Mouse (Mus musculus): ENCODE data around the gene Dbh. TPM values are rescaled to one million over a fixed set of nuclear protein-coding genes. Genes with fewer than 3 reads are reported as not detected.

The Dbh gene
- polyA plus RNA-seq (2015; fragmentation: Nextera tagmentation; extraction: Ambion mirVana), result 0.65 and 0.84 TPM in 2 replicates

DNA sequence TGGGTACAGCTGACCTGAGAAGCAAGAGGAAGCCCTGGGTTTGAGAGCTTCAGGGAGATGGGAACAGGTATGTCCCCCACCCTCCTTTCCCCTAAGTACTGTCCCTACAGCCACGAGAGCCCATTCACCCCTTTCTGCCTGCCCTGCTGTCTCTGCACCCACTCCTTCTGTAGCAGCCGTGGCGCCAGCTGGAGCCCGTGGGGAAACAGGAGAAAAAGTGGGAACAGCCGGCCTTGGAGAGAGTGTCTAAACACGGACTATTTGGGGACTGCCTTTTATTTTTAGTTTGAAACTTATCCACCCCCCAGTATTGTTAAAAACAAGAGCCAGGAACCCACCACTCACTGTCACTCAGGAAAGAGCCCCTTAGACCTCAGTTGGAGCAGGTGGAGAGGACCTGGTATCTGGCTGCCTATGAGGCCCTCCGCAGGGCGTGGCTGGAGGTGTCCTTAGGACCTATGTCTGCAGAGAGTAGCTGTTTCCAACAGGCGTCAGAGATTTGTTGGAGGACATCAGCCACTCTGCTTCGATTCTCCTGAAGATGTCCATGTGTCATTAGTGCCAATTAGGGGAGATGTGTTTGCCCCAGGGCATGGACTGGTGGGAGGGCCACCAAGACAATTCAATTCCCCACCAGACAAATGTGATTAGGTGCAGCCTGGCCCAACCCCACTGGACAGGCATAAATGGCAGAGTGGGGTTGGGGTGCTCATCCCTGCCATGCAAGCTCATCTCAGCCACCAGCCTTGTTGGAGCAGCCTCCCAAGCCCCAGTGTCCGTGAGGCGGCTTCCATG, at the start of gene Dbh:
TSS of gene Dbh (plus strand) at position 438 of the 795 bp plus-strand sequence.
- 66% methylated on average over 12 of the region's 12 CpGs for WGBS

DNA sequence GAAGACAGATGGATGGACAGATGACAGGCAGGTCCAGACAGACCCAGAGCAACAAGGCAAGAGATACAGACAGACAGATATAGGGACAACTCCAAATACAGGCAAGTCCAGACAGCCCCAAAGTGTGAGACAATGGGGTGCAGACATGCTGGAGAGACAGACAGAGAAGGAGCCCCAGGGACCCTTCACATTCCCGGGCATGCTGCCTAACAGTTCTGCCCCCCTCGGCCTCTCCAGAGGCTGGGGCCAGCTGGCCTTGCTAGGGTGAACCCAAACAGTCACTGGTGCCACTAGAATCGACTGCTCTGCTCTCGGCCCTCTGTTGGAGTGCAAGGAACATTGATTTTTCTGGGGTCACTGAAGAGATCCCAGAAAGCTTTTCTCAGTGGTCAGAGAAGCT, 46.6 kb upstream of the Dbh start:
- H3K4me1 ChIP-seq (replicated peaks; ENCODE audit: control insufficient read depth, insufficient read depth, low read length), result no peaks in the 10 kb centered on the region
- no peak for TF ChIP-seq CTCF (IDR thresholded peaks at IDR 0.05; ENCODE audit: low read depth)
- WGBS, result 43% methylated on average over 4 of the region's 4 CpGs
- H3K9ac ChIP-seq (ENCODE audit: low read depth, low read length), result no peak overlapping the region
- no peaks in the 10 kb centered on the region for H3K9me3 ChIP-seq (ENCODE audit: control insufficient read depth)
- no peaks in the 10 kb centered on the region for H3K27me3 ChIP-seq (replicated peaks; ENCODE audit: control insufficient read depth, insufficient read depth, low read length)
- no peak overlapping the region for H3K4me3 ChIP-seq (ENCODE audit: low read depth, low read length)
- H3K4me2 ChIP-seq (replicated peaks; ENCODE audit: low read depth), result no peak overlapping the region
- no peak overlapping the region for H3K27ac ChIP-seq (ENCODE audit: low read depth, low read length)
- no peaks in the 10 kb centered on the region for H3K36me3 ChIP-seq (ENCODE audit: control insufficient read depth, insufficient read depth)
- ATAC-seq, result no peak

More for the DNA sequence above, at the start of gene Dbh:
- ATAC-seq, result 0 out of 2 replicates have a peak, but pooled peaks have one; percentile 13
- Histone ChIP-seq H3K9ac (ENCODE audit: low read depth, low read length) (no peak within 1 kb of the TSS), H3K4me2 (replicated peaks; ENCODE audit: low read depth) (no peak within 1 kb of the TSS), H3K9me3 (ENCODE audit: control insufficient read depth) (no peaks in the 10 kb centered on the region), H3K27ac (ENCODE audit: low read depth, low read length) (no peak within 1 kb of the TSS), H3K4me3 (ENCODE audit: low read depth, low read length) (no peak within 1 kb of the TSS), H3K4me1 (replicated peaks; ENCODE audit: control insufficient read depth, insufficient read depth, low read length) (no peaks in the 10 kb centered on the region), H3K36me3 (ENCODE audit: control insufficient read depth, insufficient read depth) (no peaks in the 10 kb centered on the region), H3K27me3 (replicated peaks; ENCODE audit: control insufficient read depth, insufficient read depth, low read length) (no peaks in the 10 kb centered on the region)
- no peak for TF ChIP-seq CTCF (IDR thresholded peaks at IDR 0.05; ENCODE audit: low read depth)

DNA sequence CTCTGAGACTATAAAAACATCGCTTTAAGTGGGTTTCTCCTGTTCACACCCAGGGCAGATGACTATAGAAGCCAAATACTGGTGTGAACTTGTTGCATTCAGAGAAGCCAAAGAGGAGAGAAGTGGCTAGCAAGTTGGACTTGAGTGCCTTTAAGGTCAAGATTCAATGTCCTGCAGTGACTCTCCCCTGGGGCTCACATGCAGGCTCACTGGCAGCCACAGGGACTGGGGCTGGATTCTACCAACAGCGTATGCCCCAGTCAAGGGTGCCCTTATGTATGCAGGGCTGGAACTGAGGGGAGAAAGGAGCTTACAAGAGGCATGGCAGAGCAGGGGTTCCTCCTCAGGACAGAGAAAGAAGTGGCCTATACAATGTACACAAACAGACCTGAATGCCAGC, 45.3 kb upstream of the Dbh start:
- Histone ChIP-seq H3K9me3 (ENCODE audit: control insufficient read depth) (no peaks in the 10 kb centered on the region), H3K4me2 (replicated peaks; ENCODE audit: low read depth) (no peak overlapping the region), H3K9ac (ENCODE audit: low read depth, low read length) (no peak overlapping the region), H3K27me3 (replicated peaks; ENCODE audit: control insufficient read depth, insufficient read depth, low read length) (no peaks in the 10 kb centered on the region), H3K36me3 (ENCODE audit: control insufficient read depth, insufficient read depth) (no peaks in the 10 kb centered on the region), H3K4me3 (ENCODE audit: low read depth, low read length) (no peak overlapping the region), H3K4me1 (replicated peaks; ENCODE audit: control insufficient read depth, insufficient read depth, low read length) (no peaks in the 10 kb centered on the region), H3K27ac (ENCODE audit: low read depth, low read length) (no peak overlapping the region)
- WGBS, result 78% methylated on average over 2 of the region's 2 CpGs
- no peak for TF ChIP-seq CTCF (IDR thresholded peaks at IDR 0.05; ENCODE audit: low read depth)
- no peak for ATAC-seq

GRCm38 (mm10) chr2:27120241-27120641, 44.8 kb upstream of the Dbh start:
- H3K27me3 ChIP-seq (replicated peaks; ENCODE audit: control insufficient read depth, insufficient read depth, low read length), result no peaks in the 10 kb centered on the region
- no peak for ATAC-seq
- H3K4me2 ChIP-seq (replicated peaks; ENCODE audit: low read depth), result no peak overlapping the region
- no peaks in the 10 kb centered on the region for H3K4me1 ChIP-seq (replicated peaks; ENCODE audit: control insufficient read depth, insufficient read depth, low read length)
- H3K4me3 ChIP-seq (ENCODE audit: low read depth, low read length), result no peak overlapping the region
- H3K36me3 ChIP-seq (ENCODE audit: control insufficient read depth, insufficient read depth), result no peaks in the 10 kb centered on the region
- no peaks in the 10 kb centered on the region for H3K9me3 ChIP-seq (ENCODE audit: control insufficient read depth)
- no peak overlapping the region for H3K9ac ChIP-seq (ENCODE audit: low read depth, low read length)
- H3K27ac ChIP-seq (ENCODE audit: low read depth, low read length), result no peak overlapping the region
- TF ChIP-seq CTCF (IDR thresholded peaks at IDR 0.05; ENCODE audit: low read depth), result no peak
- 68% methylated on average over 8 of the region's 8 CpGs for WGBS

DNA sequence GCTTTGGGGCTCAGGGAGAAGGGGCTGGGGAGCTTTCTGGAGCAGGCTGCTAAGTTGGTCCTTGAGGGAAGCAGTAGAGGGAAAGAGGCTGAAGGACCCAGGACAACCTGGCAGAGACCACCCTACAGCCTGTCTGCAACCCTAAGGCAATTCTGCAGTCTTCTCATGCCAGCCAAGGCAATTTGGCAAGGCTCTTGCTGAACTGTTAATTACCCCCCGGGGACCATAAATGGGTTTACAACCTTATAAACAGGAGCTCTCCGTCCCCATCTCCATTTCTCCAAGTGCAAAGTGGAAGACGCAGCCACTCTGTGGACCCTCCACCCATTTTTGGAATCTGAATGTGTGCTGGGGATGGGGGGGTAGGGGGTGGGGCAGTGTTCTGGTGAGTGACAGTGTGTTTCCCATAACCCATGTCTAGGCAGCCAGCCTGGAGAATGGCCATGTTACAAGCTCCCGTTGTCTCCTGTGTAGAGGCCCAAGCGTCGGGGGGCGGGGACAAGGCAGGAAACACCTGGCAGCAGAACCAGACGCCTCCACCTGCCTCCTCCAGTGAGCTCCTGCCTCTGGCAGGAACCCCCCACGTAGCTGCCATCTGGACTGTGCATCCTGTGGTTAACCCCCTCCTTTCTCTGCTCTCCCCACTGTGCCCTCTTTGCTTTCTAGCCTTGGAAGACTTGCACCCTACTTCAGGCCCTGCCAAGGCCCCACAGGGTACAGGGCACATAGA, 43.2 kb upstream of the Dbh start:
- Histone ChIP-seq H3K4me1 (replicated peaks; ENCODE audit: control insufficient read depth, insufficient read depth, low read length) (no peaks in the 10 kb centered on the region), H3K27me3 (replicated peaks; ENCODE audit: control insufficient read depth, insufficient read depth, low read length) (no peaks in the 10 kb centered on the region), H3K4me3 (ENCODE audit: low read depth, low read length) (no peak overlapping the region), H3K4me2 (replicated peaks; ENCODE audit: low read depth) (no peak overlapping the region), H3K27ac (ENCODE audit: low read depth, low read length) (no peak overlapping the region), H3K9ac (ENCODE audit: low read depth, low read length) (no peak overlapping the region), H3K36me3 (ENCODE audit: control insufficient read depth, insufficient read depth) (no peaks in the 10 kb centered on the region), H3K9me3 (ENCODE audit: control insufficient read depth) (no peaks in the 10 kb centered on the region)
- no peak for ATAC-seq
- no peak for TF ChIP-seq CTCF (IDR thresholded peaks at IDR 0.05; ENCODE audit: low read depth)
- WGBS, result 14% methylated on average over 9 of the region's 9 CpGs

DNA sequence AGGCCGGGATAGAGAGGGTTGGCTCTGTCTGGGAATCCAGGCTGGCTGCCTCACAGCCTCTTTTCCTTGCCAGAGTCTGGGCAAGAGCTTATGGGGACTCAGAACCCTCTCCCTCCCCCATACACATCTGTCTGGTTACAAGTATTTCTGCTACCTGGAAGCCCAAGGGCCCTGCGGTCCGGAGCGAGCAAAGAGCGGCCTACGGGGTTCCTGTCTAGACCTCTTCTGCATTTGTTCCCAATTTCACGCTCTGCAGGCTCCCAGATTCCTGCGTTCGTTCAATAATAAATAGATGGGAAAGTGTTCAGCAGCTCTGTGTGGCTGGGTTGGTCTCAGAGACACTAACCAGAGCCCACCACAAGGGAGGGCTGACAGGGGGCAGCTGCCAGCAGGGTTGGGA, 42.5 kb upstream of the Dbh start:
- WGBS, result 69% methylated on average over 9 of the region's 9 CpGs
- no peaks in the 10 kb centered on the region for H3K36me3 ChIP-seq (ENCODE audit: control insufficient read depth, insufficient read depth)
- no peak for ATAC-seq
- H3K9ac ChIP-seq (ENCODE audit: low read depth, low read length), result no peak overlapping the region
- H3K4me1 ChIP-seq (replicated peaks; ENCODE audit: control insufficient read depth, insufficient read depth, low read length), result no peaks in the 10 kb centered on the region
- H3K4me2 ChIP-seq (replicated peaks; ENCODE audit: low read depth), result no peak overlapping the region
- H3K27me3 ChIP-seq (replicated peaks; ENCODE audit: control insufficient read depth, insufficient read depth, low read length), result no peaks in the 10 kb centered on the region
- H3K9me3 ChIP-seq (ENCODE audit: control insufficient read depth), result no peaks in the 10 kb centered on the region
- no peak overlapping the region for H3K4me3 ChIP-seq (ENCODE audit: low read depth, low read length)
- no peak for TF ChIP-seq CTCF (IDR thresholded peaks at IDR 0.05; ENCODE audit: low read depth)
- H3K27ac ChIP-seq (ENCODE audit: low read depth, low read length), result no peak overlapping the region

All from intestine, postnatal 0 days (tissue).